Mouse (Mus musculus) kidney, adult 2 months (tissue): ENCODE measurements around the gene Naa16.

Experiments used
- CTCF ChIP-seq: fragments of 200-500 bp; conservative IDR thresholded peaks from 2 replicates; pipeline ENCODE4 v1.5.1; 2011; ENCODE audit warnings: low read depth, mild to moderate bottlenecking, control low read depth, low read length, moderate library complexity, mixed read lengths; ENCODE audit not compliant: insufficient read depth, insufficient read length
- POLR2A ChIP-seq: fragments of 200-500 bp; IDR thresholded peaks from one replicate; pipeline ENCODE4 v1.6.1; 2011; ENCODE audit warnings: low read depth, low read length, control low read depth

GRCm38 (mm10) chr14:79389438-79390264 lies 927 bp downstream of the Naa16 start:
- TF ChIP-seq POLR2A (no peak), CTCF (no peak)
